Mouse (Mus musculus) limb, embryonic 10.5 days (tissue): Measurements from ENCODE around the gene Gm29049. TPM values are rescaled to one million over a fixed set of nuclear protein-coding genes. Genes with fewer than 3 reads are reported as not detected.
"Not testable (repeated sequence)": the region's sequence is repeated elsewhere in the genome, so short reads cannot be mapped to it uniquely, and the experiment has no call there.

ENCODE experiments used
- DNase-seq: peaks from one replicate; pipeline ENCODE4 v3.0.0-alpha.2; 2017; ENCODE audit warnings: low spot score
- H3K27ac ChIP-seq: fragments of 300-500 bp; sonication (generic); 2 replicates; pipeline ENCODE4 v1.5.1; 2016; ENCODE audit warnings: mild to moderate bottlenecking
- H3K27me3 ChIP-seq: fragments of 300-500 bp; sonication (generic); 2 replicates; pipeline ENCODE4 v1.6.1; 2016; ENCODE audit warnings: low read depth, mild to moderate bottlenecking; ENCODE audit not compliant: poor library complexity, severe bottlenecking
- H3K36me3 ChIP-seq: fragments of 300-500 bp; sonication (generic); 2 replicates; pipeline ENCODE4 v1.6.1; 2016; ENCODE audit warnings: mild to moderate bottlenecking, moderate library complexity
- H3K4me1 ChIP-seq: fragments of 300-500 bp; sonication (generic); 2 replicates; pipeline ENCODE4 v1.6.1; 2016
- H3K4me3 ChIP-seq: fragments of 300-500 bp; sonication (generic); 2 replicates; pipeline ENCODE4 v1.5.1; 2016; ENCODE audit warnings: mild to moderate bottlenecking, moderate library complexity
- H3K9me3 ChIP-seq: fragments of 300-500 bp; sonication (generic); replicated peaks from 2 replicates; pipeline ENCODE4 v1.6.1; 2016; ENCODE audit warnings: mild to moderate bottlenecking
- WGBS: fragments of 180-500 bp; shearing (Covaris S2); methylation state at CpG from one replicate; pipeline ENCODE4 v1.1.7; 2016; 5-methylcytosine and 5-hydroxymethylcytosine counted together
- polyA plus RNA-seq: library from polyadenylated mRNA; unstranded; fragments of >200 nt; fragmentation: Nextera tagmentation; extraction: Ambion mirVana; gene quantifications from 2 replicates; pipeline ENCODE4 v1.2.1, GENCODE M21; 2016

The Gm29049 gene
- not detected in 2 replicates for polyA plus RNA-seq

DNA sequence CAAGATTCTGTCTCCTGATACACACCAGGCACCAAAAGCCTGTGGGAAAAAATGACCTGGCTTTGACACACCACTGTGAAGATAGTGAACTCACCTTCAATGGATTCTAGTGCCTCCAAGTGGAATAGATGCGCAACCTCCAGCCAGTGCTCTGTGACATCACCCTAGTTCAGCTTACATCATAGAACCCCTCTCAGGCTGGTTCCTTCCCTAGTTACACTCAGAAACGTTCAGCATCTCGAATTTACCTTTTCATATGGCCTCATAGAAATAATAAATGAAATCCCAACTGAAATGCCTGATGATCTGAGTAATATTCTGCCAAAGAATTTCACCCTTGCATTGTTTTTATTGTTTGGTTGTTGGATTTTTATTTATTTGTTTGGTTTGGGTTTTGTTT is at the start of gene Gm29049:
Gene Gm29049, minus strand, starts transcription at position 101 of the 400 bp plus-strand sequence.
- H3K9me3 ChIP-seq, H3K27me3 ChIP-seq, H3K4me1 ChIP-seq, H3K36me3 ChIP-seq, H3K4me3 ChIP-seq, DNase-seq, H3K27ac ChIP-seq: not testable (repeated sequence)
- 76% methylated on average over 2 of the region's 3 CpGs for WGBS

Other genes with a start within 250 kb of the Gm29049 start
- not detected in 2 replicates for gene Gm20825, start 74.3 kb upstream of the Gm29049 start, polyA plus RNA-seq